Mouse (Mus musculus) myocyte (in vitro differentiated cells): ENCODE data around the gene Itpr1. TPM values are rescaled to one million over a fixed set of nuclear protein-coding genes. Genes with fewer than 3 reads are reported as not detected.

Source experiments
- H3K27me3 ChIP-seq: one replicate; pipeline ENCODE4 v1.6.1; 2011; ENCODE audit not compliant: control insufficient read depth, insufficient read depth, insufficient read length
- H3K36me3 ChIP-seq: one replicate; pipeline ENCODE4 v1.6.1; 2011; ENCODE audit not compliant: control insufficient read depth, insufficient read depth
- H3K4me2 ChIP-seq: one replicate; pipeline ENCODE4 v1.6.1; 2011; ENCODE audit warnings: low read depth, control low read depth
- H3K4me3 ChIP-seq: one replicate; pipeline ENCODE4 v1.5.1; 2011; ENCODE audit warnings: mild to moderate bottlenecking, control low read depth, moderate library complexity
- H3K79me2 ChIP-seq: one replicate; pipeline ENCODE4 v1.6.1; 2011; ENCODE audit not compliant: control insufficient read depth, insufficient read depth
- H3ac ChIP-seq: one replicate; pipeline ENCODE4 v1.6.1; 2011; ENCODE audit not compliant: control insufficient read depth, insufficient read length
- CEBPB ChIP-seq: IDR thresholded peaks from 2 replicates; pipeline ENCODE4 v1.6.1; 2011; ENCODE audit warnings: mild to moderate bottlenecking, moderate library complexity; ENCODE audit not compliant: poor library complexity, insufficient read depth, severe bottlenecking
- E2F4 ChIP-seq: IDR thresholded peaks from one replicate; pipeline ENCODE4 v1.6.1; 2011; ENCODE audit warnings: mild to moderate bottlenecking, control low read depth, moderate library complexity; ENCODE audit not compliant: insufficient read depth
- MAX ChIP-seq: IDR thresholded peaks from one replicate; pipeline ENCODE4 v1.6.1; 2011; ENCODE audit warnings: low read depth, mild to moderate bottlenecking, control low read depth
- MYOD1 ChIP-seq, 3 experiments: IDR thresholded peaks; one replicate each; pipeline ENCODE4 v1.6.1; 2011; ENCODE audit warnings: control low read depth in 2 of 3, low read depth in 2 of 3, mild to moderate bottlenecking in 2 of 3, moderate library complexity in 1 of 3; ENCODE audit not compliant: insufficient read length in 2 of 3, control insufficient read depth in 1 of 3
- MYOG ChIP-seq, 3 experiments: IDR thresholded peaks; one replicate each; pipeline ENCODE4 v1.6.1; 2011; ENCODE audit warnings: control low read depth in 2 of 3, low read depth in 2 of 3, mild to moderate bottlenecking in 2 of 3; ENCODE audit not compliant: insufficient read length in 2 of 3, control insufficient read depth in 1 of 3, insufficient read depth in 1 of 3
- POLR2A ChIP-seq: IDR thresholded peaks from one replicate; pipeline ENCODE4 v1.6.1; 2011; ENCODE audit warnings: low read depth, mild to moderate bottlenecking, control low read depth, moderate library complexity; ENCODE audit not compliant: insufficient read length
- POLR2AphosphoS2 ChIP-seq: IDR thresholded peaks from one replicate; pipeline ENCODE4 v1.6.1; 2011; ENCODE audit warnings: low read depth, control low read depth; ENCODE audit not compliant: insufficient read length
- REST ChIP-seq: IDR thresholded peaks from one replicate; pipeline ENCODE4 v1.6.1; 2011; ENCODE audit warnings: mild to moderate bottlenecking, control low read depth, moderate library complexity; ENCODE audit not compliant: insufficient read depth, insufficient read length
- SRF ChIP-seq: IDR thresholded peaks from one replicate; pipeline ENCODE4 v1.6.1; 2011; ENCODE audit warnings: low read depth; ENCODE audit not compliant: control insufficient read depth, insufficient read length
- TCF12 ChIP-seq: IDR thresholded peaks from one replicate; pipeline ENCODE4 v1.6.1; 2011; ENCODE audit warnings: mild to moderate bottlenecking, control low read depth; ENCODE audit not compliant: poor library complexity, insufficient read depth, severe bottlenecking
- TCF3 ChIP-seq: IDR thresholded peaks from one replicate; pipeline ENCODE4 v1.6.1; 2011; ENCODE audit warnings: low read depth, control low read depth; ENCODE audit not compliant: insufficient read length
- USF1 ChIP-seq: IDR thresholded peaks from one replicate; pipeline ENCODE4 v1.6.1; 2011; ENCODE audit warnings: low read depth, mild to moderate bottlenecking, control low read depth, moderate library complexity
- polyA plus RNA-seq: library from polyadenylated mRNA; unstranded; fragments of >200 nt; fragmentation: generic; extraction: Trizol; gene quantifications from one replicate; pipeline ENCODE4 v1.2.1, GENCODE M21; 2012; ENCODE audit warnings: missing spikeins

The Itpr1 gene
- polyA plus RNA-seq, 1 experiment = 3.1 TPM

GRCm38 (mm10) chr6:108228601-108229000 is 15.7 kb downstream of the Itpr1 start:
- no peak for TF ChIP-seq POLR2AphosphoS2
- TF ChIP-seq SRF = no peak
- Histone ChIP-seq H3K36me3 (no peaks in the 10 kb centered on the region), H3K79me2 (no peaks in the 10 kb centered on the region), H3K4me2 (no peak overlapping the region), H3ac (no peak overlapping the region), H3K4me3 (no peak overlapping the region), H3K27me3 (no peaks in the 10 kb centered on the region)

GRCm38 (mm10) chr6:108230608-108231007 is 17.7 kb downstream of the Itpr1 start:
- no peak overlapping the region for H3K4me2 ChIP-seq
- no peak overlapping the region for H3ac ChIP-seq
- H3K4me3 ChIP-seq = no peak overlapping the region
- no peaks in the 10 kb centered on the region for H3K27me3 ChIP-seq
- TF ChIP-seq E2F4 = no peak
- TF ChIP-seq CEBPB = no peak
- no peak for TF ChIP-seq MYOG (IDR thresholded peaks at IDR 0.05; ENCODE audit: control insufficient read depth in 1 of 3, insufficient read depth in 1 of 3, insufficient read length in 2 of 3, low read depth in 2 of 3)
- no peak for TF ChIP-seq TCF12
- TF ChIP-seq TCF3 = no peak
- TF ChIP-seq MYOD1 (IDR thresholded peaks at IDR 0.05; ENCODE audit: control insufficient read depth in 1 of 3, insufficient read length in 2 of 3, low read depth in 2 of 3) = no peak
- no peak for TF ChIP-seq POLR2A
- no peak for TF ChIP-seq MAX
- no peaks in the 10 kb centered on the region for H3K79me2 ChIP-seq
- no peaks in the 10 kb centered on the region for H3K36me3 ChIP-seq

- Histone ChIP-seq H3K79me2 (no peaks in the 10 kb centered on the region), H3ac (no peak overlapping the region), H3K4me2 (no peak overlapping the region), H3K36me3 (no peaks in the 10 kb centered on the region), H3K27me3 (no peaks in the 10 kb centered on the region), H3K4me3 (no peak overlapping the region)
- no peak for TF ChIP-seq CEBPB
- TF ChIP-seq MYOG (IDR thresholded peaks at IDR 0.05; ENCODE audit: control insufficient read depth in 1 of 3, insufficient read depth in 1 of 3, insufficient read length in 2 of 3, low read depth in 2 of 3) = no peak
- no peak for TF ChIP-seq REST
- TF ChIP-seq USF1 = no peak
- no peak for TF ChIP-seq TCF12
Observed at GRCm38 (mm10) chr6:108231892-108232710, 19.2 kb downstream of the Itpr1 start.

- H3K4me3 ChIP-seq = no peak overlapping the region
- no peak overlapping the region for H3K4me2 ChIP-seq
- no peak for TF ChIP-seq MYOD1 (IDR thresholded peaks at IDR 0.05; ENCODE audit: control insufficient read depth in 1 of 3, insufficient read length in 2 of 3, low read depth in 2 of 3)
Observed at GRCm38 (mm10) chr6:108233070-108233469, 20.2 kb downstream of the Itpr1 start.

GRCm38 (mm10) chr6:108234536-108234935 is 21.6 kb downstream of the Itpr1 start:
- no peak for TF ChIP-seq CEBPB
- TF ChIP-seq SRF = no peak
- no peak for TF ChIP-seq POLR2A
- H3K4me3 ChIP-seq = no peak overlapping the region
- no peaks in the 10 kb centered on the region for H3K36me3 ChIP-seq
- H3K4me2 ChIP-seq = no peak overlapping the region
- H3K79me2 ChIP-seq = no peaks in the 10 kb centered on the region
- H3K27me3 ChIP-seq = no peaks in the 10 kb centered on the region
- H3ac ChIP-seq = no peak overlapping the region

More at GRCm38 (mm10) chr6:108233070-108233469, 20.2 kb downstream of the Itpr1 start:
- Histone ChIP-seq H3K27me3 (no peaks in the 10 kb centered on the region), H3ac (no peak overlapping the region), H3K79me2 (no peaks in the 10 kb centered on the region), H3K36me3 (no peaks in the 10 kb centered on the region)

- Histone ChIP-seq H3K4me3 (no peak overlapping the region), H3ac (no peak overlapping the region), H3K79me2 (no peaks in the 10 kb centered on the region), H3K27me3 (no peaks in the 10 kb centered on the region), H3K4me2 (no peak overlapping the region), H3K36me3 (no peaks in the 10 kb centered on the region)
- TF ChIP-seq REST = no peak
- no peak for TF ChIP-seq TCF3
Observed at GRCm38 (mm10) chr6:108235680-108236123, 22.8 kb downstream of the Itpr1 start.
